Mouse (Mus musculus): ENCODE results near the gene Kcnq2. TPM values are rescaled to one million over a fixed set of nuclear protein-coding genes. Genes with fewer than 3 reads are reported as not detected.
A peak's percentile ranks its signal among the peaks of the same experiment; 100 is the strongest.

Gene Kcnq2
- polyA plus RNA-seq, 1 experiment from 2014 or later: 0.16 TPM

- no peak; the same call in 1 of the 2 replicates for ATAC-seq (ENCODE audit: low FRiP score, low TSS enrichment)
- Histone ChIP-seq H3K27ac (ENCODE audit: low read length) (no peak overlapping the region), H3K4me1 (ENCODE audit: insufficient read depth, low read length) (no peaks in the 10 kb centered on the region), H3K4me2 (replicated peaks; ENCODE audit: low read depth, low read length) (no peak overlapping the region), H3K36me3 (ENCODE audit: insufficient read depth, low read length) (no peaks in the 10 kb centered on the region), H3K9me3 (ENCODE audit: low read length) (no peaks in the 10 kb centered on the region), H3K27me3 (ENCODE audit: insufficient read depth, low read length) (no peaks in the 10 kb centered on the region), H3K4me3 (ENCODE audit: low read length) (no peak overlapping the region), H3K9ac (replicated peaks; ENCODE audit: low read length) (no peak overlapping the region)
- 36% methylated on average over 8 of the region's 8 CpGs for WGBS
These were observed 77.8 kb downstream of the Kcnq2 start for GRCm38 (mm10) chr2:181057341-181057740.

GRCm38 (mm10) chr2:181052171-181052570, 82.9 kb downstream of the Kcnq2 start:
- Histone ChIP-seq H3K9me3 (ENCODE audit: low read length) (no peaks in the 10 kb centered on the region), H3K4me3 (ENCODE audit: low read length) (no peak overlapping the region), H3K27ac (ENCODE audit: low read length) (no peak overlapping the region), H3K4me1 (ENCODE audit: insufficient read depth, low read length) (no peaks in the 10 kb centered on the region), H3K36me3 (ENCODE audit: insufficient read depth, low read length) (no peaks in the 10 kb centered on the region), H3K27me3 (ENCODE audit: insufficient read depth, low read length) (no peaks in the 10 kb centered on the region), H3K4me2 (replicated peaks; ENCODE audit: low read depth, low read length) (no peak overlapping the region), H3K9ac (replicated peaks; ENCODE audit: low read length) (no peak overlapping the region)
- 92% methylated on average over 1 of the region's 1 CpGs for WGBS
- ATAC-seq (ENCODE audit: low FRiP score, low TSS enrichment): no peak

GRCm38 (mm10) chr2:181048986-181049385, 86.1 kb downstream of the Kcnq2 start:
- Histone ChIP-seq H3K4me3 (ENCODE audit: low read length) (no peak overlapping the region), H3K36me3 (ENCODE audit: insufficient read depth, low read length) (no peaks in the 10 kb centered on the region), H3K27me3 (ENCODE audit: insufficient read depth, low read length) (no peaks in the 10 kb centered on the region), H3K9me3 (ENCODE audit: low read length) (no peaks in the 10 kb centered on the region), H3K9ac (replicated peaks; ENCODE audit: low read length) (no peak overlapping the region), H3K4me1 (ENCODE audit: insufficient read depth, low read length) (no peaks in the 10 kb centered on the region; the same call in 1 of the 2 replicates), H3K4me2 (replicated peaks; ENCODE audit: low read depth, low read length) (no peak overlapping the region), H3K27ac (ENCODE audit: low read length) (no peak overlapping the region)
- WGBS: 65% methylated on average over 9 of the region's 9 CpGs
- no peak for ATAC-seq (ENCODE audit: low FRiP score, low TSS enrichment)

- Histone ChIP-seq H3K9ac (replicated peaks; ENCODE audit: low read length) (no peak overlapping the region), H3K4me1 (ENCODE audit: insufficient read depth, low read length) (peaks cover under 1% of the 10 kb centered on the region), H3K4me2 (replicated peaks; ENCODE audit: low read depth, low read length) (no peak overlapping the region), H3K27ac (ENCODE audit: low read length) (no peak overlapping the region), H3K4me3 (ENCODE audit: low read length) (no peak overlapping the region), H3K9me3 (ENCODE audit: low read length) (no peaks in the 10 kb centered on the region), H3K27me3 (ENCODE audit: insufficient read depth, low read length) (no peaks in the 10 kb centered on the region), H3K36me3 (ENCODE audit: insufficient read depth, low read length) (no peaks in the 10 kb centered on the region)
- no peak for ATAC-seq (ENCODE audit: low FRiP score, low TSS enrichment)
- WGBS: 45% methylated on average over 7 of the region's 7 CpGs
These were observed 86.7 kb downstream of the Kcnq2 start for GRCm38 (mm10) chr2:181048252-181048945.

- 18% methylated on average over 3 of the region's 3 CpGs for WGBS
These were observed 91.1 kb downstream of the Kcnq2 start for GRCm38 (mm10) chr2:181044001-181044400.

GRCm38 (mm10) chr2:181043437-181043836, 91.7 kb downstream of the Kcnq2 start, which contains the start of gene Chrna4:
Chrna4 (minus strand) TSS chr2:181043546.
- Histone ChIP-seq H3K9me3 (ENCODE audit: low read length) (no peaks in the 10 kb centered on the region), H3K36me3 (ENCODE audit: insufficient read depth, low read length) (no peaks in the 10 kb centered on the region), H3K4me3 (ENCODE audit: low read length) (no peak within 1 kb of the TSS), H3K27me3 (ENCODE audit: insufficient read depth, low read length) (peaks cover 24% of the 10 kb centered on the region), H3K4me2 (replicated peaks; ENCODE audit: low read depth, low read length) (no peak within 1 kb of the TSS), H3K27ac (ENCODE audit: low read length) (no peak within 1 kb of the TSS), H3K4me1 (ENCODE audit: insufficient read depth, low read length) (peaks cover 23% of the 10 kb centered on the region), H3K9ac (replicated peaks; ENCODE audit: low read length) (no peak within 1 kb of the TSS)
- ATAC-seq (ENCODE audit: low FRiP score, low TSS enrichment): no peak
- WGBS: 51% methylated on average over 3 of the region's 3 CpGs

More at GRCm38 (mm10) chr2:181044001-181044400, 91.1 kb downstream of the Kcnq2 start:
- H3K9ac ChIP-seq (replicated peaks; ENCODE audit: low read length): no peak overlapping the region
- H3K4me1 ChIP-seq (ENCODE audit: insufficient read depth, low read length): peaks cover 23% of the 10 kb centered on the region
- H3K27ac ChIP-seq (ENCODE audit: low read length): no peak overlapping the region
- no peak overlapping the region for H3K4me2 ChIP-seq (replicated peaks; ENCODE audit: low read depth, low read length)
- ATAC-seq (ENCODE audit: low FRiP score, low TSS enrichment): no peak
- no peaks in the 10 kb centered on the region for H3K36me3 ChIP-seq (ENCODE audit: insufficient read depth, low read length)
- no peak overlapping the region for H3K4me3 ChIP-seq (ENCODE audit: low read length)
- peaks cover 21% of the 10 kb centered on the region for H3K27me3 ChIP-seq (ENCODE audit: insufficient read depth, low read length)
- no peaks in the 10 kb centered on the region for H3K9me3 ChIP-seq (ENCODE audit: low read length)

- no peak overlapping the region for H3K9ac ChIP-seq (replicated peaks; ENCODE audit: low read length)
- H3K4me3 ChIP-seq (ENCODE audit: low read length): no peak overlapping the region
- no peaks in the 10 kb centered on the region for H3K36me3 ChIP-seq (ENCODE audit: insufficient read depth, low read length)
- H3K9me3 ChIP-seq (ENCODE audit: low read length): no peaks in the 10 kb centered on the region
- H3K4me1 ChIP-seq (ENCODE audit: insufficient read depth, low read length): peaks cover 23% of the 10 kb centered on the region
- ATAC-seq (ENCODE audit: low FRiP score, low TSS enrichment): no peak
- no peak overlapping the region for H3K4me2 ChIP-seq (replicated peaks; ENCODE audit: low read depth, low read length)
- H3K27ac ChIP-seq (ENCODE audit: low read length): no peak overlapping the region
- peaks cover 32% of the 10 kb centered on the region for H3K27me3 ChIP-seq (ENCODE audit: insufficient read depth, low read length)
These were observed 92.7 kb downstream of the Kcnq2 start for GRCm38 (mm10) chr2:181042376-181042775.

- Histone ChIP-seq H3K4me3 (ENCODE audit: low read length) (no peak overlapping the region), H3K36me3 (ENCODE audit: insufficient read depth, low read length) (no peaks in the 10 kb centered on the region), H3K9ac (replicated peaks; ENCODE audit: low read length) (no peak overlapping the region), H3K4me1 (ENCODE audit: insufficient read depth, low read length) (peaks cover 23% of the 10 kb centered on the region), H3K27ac (ENCODE audit: low read length) (no peak overlapping the region), H3K9me3 (ENCODE audit: low read length) (no peaks in the 10 kb centered on the region), H3K4me2 (replicated peaks; ENCODE audit: low read depth, low read length) (no peak overlapping the region), H3K27me3 (ENCODE audit: insufficient read depth, low read length) (peaks cover 36% of the 10 kb centered on the region)
- WGBS: 9% methylated on average over 7 of the region's 7 CpGs
- peak; percentile 68 for ATAC-seq (ENCODE audit: low FRiP score, low TSS enrichment)
These were observed 93.2 kb downstream of the Kcnq2 start for GRCm38 (mm10) chr2:181041941-181042340.

- H3K27ac ChIP-seq (ENCODE audit: low read length): no peak overlapping the region
- H3K27me3 ChIP-seq (ENCODE audit: insufficient read depth, low read length): peaks cover 41% of the 10 kb centered on the region
- WGBS: under 1% methylated on average over 16 of the region's 16 CpGs
- H3K4me2 ChIP-seq (replicated peaks; ENCODE audit: low read depth, low read length): peak overlapping the region; percentile 87
- peak overlapping the region; percentile 69 for H3K9ac ChIP-seq (replicated peaks; ENCODE audit: low read length)
- ATAC-seq (ENCODE audit: low FRiP score, low TSS enrichment): peak; percentile 3; the same call in 1 of the 2 replicates
- peak overlapping the region; percentile 58 for H3K4me3 ChIP-seq (ENCODE audit: low read length)
- no peaks in the 10 kb centered on the region for H3K36me3 ChIP-seq (ENCODE audit: insufficient read depth, low read length)
- no peaks in the 10 kb centered on the region for H3K9me3 ChIP-seq (ENCODE audit: low read length)
- H3K4me1 ChIP-seq (ENCODE audit: insufficient read depth, low read length): peaks cover 23% of the 10 kb centered on the region
These were observed 95.8 kb downstream of the Kcnq2 start for GRCm38 (mm10) chr2:181039356-181039680.

GRCm38 (mm10) chr2:181038644-181039355, 96.3 kb downstream of the Kcnq2 start:
- Histone ChIP-seq H3K4me3 (ENCODE audit: low read length) (peak overlapping the region; percentile 58), H3K36me3 (ENCODE audit: insufficient read depth, low read length) (no peaks in the 10 kb centered on the region), H3K9me3 (ENCODE audit: low read length) (no peaks in the 10 kb centered on the region), H3K4me1 (ENCODE audit: insufficient read depth, low read length) (peaks cover 23% of the 10 kb centered on the region), H3K27ac (ENCODE audit: low read length) (no peak overlapping the region), H3K9ac (replicated peaks; ENCODE audit: low read length) (peak overlapping the region; percentile 69), H3K27me3 (ENCODE audit: insufficient read depth, low read length) (peaks cover 41% of the 10 kb centered on the region), H3K4me2 (replicated peaks; ENCODE audit: low read depth, low read length) (peak overlapping the region; percentile 87)
- ATAC-seq (ENCODE audit: low FRiP score, low TSS enrichment): peak; percentile 22; the same call in 1 of the 2 replicates
- under 1% methylated on average over 60 of the region's 63 CpGs for WGBS
